Mouse (Mus musculus) cerebral cortex, adult 2 months (tissue): ENCODE measurements around the gene Gnmt.

ENCODE experiments used
- WGBS: fragments of 180-500 bp; shearing (Covaris S2); methylation state at CpG from one replicate; pipeline ENCODE4 v1.1.7; 2018; 5-methylcytosine and 5-hydroxymethylcytosine counted together

Gnmt gene

GRCm38 (mm10) chr17:46728904-46729318 lies at the start of gene Gnmt:
TSS of gene Gnmt (minus strand) at chr17:46729168.
- 24% methylated on average over 24 of the region's 24 CpGs for WGBS

- WGBS: 83% methylated on average over 3 of the region's 3 CpGs
These were observed 47.1 kb upstream of the Gnmt start for GRCm38 (mm10) chr17:46776087-46776486.

DNA sequence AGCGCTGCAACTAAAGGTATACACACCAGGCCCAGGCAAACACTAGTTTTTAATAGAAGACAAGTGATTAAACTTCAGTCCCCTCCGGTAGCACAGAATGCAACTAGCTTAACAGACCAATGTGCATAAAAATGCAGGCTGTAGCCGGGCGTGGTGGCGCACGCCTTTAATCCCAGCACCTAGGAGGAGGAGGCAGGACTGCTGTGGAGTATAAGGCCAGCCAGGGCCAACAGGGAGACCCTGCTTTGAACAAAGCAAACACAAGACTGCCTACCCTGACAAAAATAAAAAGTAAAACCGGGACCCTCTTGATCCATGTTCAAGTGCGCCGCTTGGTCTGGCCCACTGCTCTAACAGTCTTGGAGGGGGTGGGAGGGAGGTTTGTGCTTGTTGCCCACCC lies 46.1 kb upstream of the Gnmt start:
- WGBS: 94% methylated on average over 9 of the region's 9 CpGs

DNA sequence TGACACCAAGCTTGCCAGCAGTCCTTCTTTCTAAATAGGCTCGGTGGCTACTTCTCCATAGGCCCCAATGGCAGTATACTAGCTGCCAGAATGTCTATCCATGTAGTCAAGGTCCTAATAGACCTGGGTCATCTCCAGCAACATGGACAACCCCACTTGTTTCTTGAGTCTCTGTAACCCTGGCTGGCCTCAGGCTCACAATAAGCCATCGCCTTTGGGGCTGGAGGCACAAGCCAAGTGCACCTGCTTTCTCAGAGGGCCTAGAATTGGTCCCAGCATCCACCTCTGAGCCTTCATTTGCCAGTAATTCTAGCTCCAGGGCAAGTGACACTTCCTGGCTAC lies 45.1 kb upstream of the Gnmt start:
- WGBS: 37% methylated on average over 2 of the region's 2 CpGs

- 6% methylated on average over 19 of the region's 20 CpGs for WGBS
These were observed 44.5 kb upstream of the Gnmt start for GRCm38 (mm10) chr17:46773278-46774130.

GRCm38 (mm10) chr17:46772404-46773277 lies 43.7 kb upstream of the Gnmt start, which contains the start of gene 2310039H08Rik:
TSS of gene 2310039H08Rik (plus strand) at chr17:46772635.
- WGBS: under 1% methylated on average over 50 of the region's 50 CpGs

DNA sequence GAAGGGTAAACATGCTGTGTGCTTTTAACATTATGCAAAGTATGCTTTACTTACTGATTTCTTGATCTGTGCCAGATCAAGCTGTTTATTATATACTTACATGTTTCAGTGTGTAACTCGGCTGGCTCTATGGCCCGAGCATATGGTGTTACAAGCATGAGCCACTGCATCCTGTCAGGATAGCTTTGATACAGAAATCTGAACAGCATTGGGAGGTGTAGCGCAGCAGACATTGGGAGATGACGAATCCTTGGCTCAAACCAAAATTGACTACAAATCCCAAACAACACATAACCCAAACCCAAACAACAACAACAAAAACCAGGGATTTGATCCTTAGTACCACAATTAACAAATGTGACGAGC lies 43.1 kb upstream of the Gnmt start:
- WGBS: 2% methylated on average over 5 of the region's 5 CpGs

DNA sequence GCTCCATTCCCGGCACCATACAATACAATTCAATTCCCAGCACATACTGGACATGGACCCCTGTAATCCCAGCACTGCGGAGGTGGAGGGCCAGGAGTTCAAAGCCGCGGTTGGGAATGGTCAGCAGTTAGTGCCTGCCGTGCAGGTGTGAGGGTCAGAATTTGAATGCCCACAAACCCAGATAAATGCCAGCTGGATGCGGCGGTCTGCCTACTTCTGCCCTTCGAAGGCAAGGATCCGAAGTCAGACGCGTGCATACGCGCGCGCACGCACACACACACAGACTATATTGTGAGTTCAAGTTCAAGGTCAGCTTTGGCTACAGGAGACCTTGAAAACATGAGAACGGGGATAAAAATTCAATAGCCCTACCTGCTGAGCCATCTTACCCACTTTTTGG lies 42.6 kb upstream of the Gnmt start:
- 65% methylated on average over 17 of the region's 17 CpGs for WGBS

GRCm38 (mm10) chr17:46771025-46771424 lies 42.1 kb upstream of the Gnmt start:
- WGBS: 88% methylated on average over 4 of the region's 4 CpGs

- WGBS: 91% methylated on average over 11 of the region's 11 CpGs
These were observed 41.6 kb upstream of the Gnmt start for GRCm38 (mm10) chr17:46770546-46770945.

DNA sequence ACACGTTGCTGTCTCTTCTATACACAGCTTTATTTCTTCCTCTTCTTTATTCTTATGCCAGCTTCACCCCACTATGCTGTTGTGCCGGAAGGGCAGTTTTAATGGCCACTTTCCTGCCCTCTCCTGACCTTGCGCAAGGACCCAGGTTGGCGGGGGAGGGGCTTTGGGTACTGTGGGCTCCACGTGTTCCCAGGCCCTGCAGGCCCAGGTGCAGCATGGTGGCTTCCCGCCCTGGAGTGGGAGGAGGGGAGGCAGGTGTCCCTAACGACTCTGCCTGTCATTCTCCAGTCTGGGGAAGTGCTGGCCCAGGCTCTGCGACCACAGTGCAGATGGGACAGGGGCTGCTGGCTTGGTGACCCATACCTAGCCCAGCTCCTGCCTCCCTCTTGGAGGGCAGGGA lies 38.9 kb upstream of the Gnmt start:
- WGBS: 63% methylated on average over 8 of the region's 8 CpGs

GRCm38 (mm10) chr17:46764916-46765315 lies 35.9 kb upstream of the Gnmt start:
- WGBS: 39% methylated on average over 9 of the region's 9 CpGs

- WGBS: 72% methylated on average over 2 of the region's 2 CpGs
These were observed 34.6 kb upstream of the Gnmt start, which contains the start of gene Ptcra for GRCm38 (mm10) chr17:46763544-46763943. TSS of gene Ptcra (minus strand) at chr17:46763712.

DNA sequence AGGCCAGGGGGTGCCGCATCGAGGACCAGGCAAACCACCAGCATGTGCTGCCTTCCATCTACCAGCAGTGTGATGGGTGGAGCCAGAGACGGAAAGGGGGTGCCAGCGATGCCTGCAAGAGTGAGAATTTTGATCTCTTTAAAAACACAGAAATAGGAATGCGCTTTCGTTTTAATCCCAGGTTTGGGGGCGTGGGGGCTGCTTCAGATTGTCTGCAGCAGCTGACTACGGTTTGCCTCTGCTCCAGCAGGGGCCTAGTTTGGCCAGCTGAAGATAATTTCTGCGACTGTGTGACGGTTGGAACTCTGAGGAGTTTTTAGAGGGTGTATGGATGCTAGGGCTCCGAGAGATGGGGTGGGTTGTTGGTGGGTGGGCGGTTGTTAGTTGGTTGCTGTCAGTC lies 29.8 kb upstream of the Gnmt start:
- WGBS: 55% methylated on average over 12 of the region's 12 CpGs

DNA sequence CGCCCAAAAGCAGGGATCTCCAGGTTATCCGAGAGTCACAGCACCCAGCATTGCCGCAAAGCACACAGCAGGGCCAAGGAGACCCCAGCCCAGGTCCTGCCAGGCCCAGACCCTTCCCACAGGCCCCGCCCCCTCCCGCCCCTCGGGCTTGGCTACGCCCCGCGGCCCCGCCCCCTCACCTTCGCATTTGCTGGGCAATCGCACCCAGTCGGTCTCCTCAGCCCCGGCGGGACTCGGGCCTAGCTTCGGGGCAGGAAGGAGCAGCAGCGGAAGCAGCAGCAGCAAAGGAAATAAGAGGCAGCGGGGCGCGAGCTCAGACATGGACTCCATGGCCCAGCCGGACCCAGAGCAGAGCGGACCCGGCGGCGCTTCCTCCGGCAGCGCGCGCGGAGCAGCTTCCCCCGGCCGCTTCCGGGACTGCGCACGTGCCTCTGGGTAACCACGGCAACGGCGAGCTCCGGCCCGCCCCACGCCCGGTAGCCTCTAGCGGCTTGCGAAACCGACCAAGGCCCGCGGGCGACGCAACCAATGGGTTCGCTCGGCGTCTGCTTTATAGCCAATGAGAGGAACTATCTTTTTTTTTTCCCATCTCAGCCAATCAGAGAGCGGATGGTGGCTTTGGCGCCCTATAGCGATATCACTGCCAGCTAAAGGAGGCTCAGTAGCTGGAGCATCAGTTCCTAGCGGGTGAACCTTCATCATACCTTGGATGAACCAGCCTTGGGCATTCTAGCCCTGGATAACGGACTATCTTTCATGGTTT lies 23.0 kb upstream of the Gnmt start, which contains the start of gene Cnpy3:
Cnpy3 (minus strand) TSS at position 421 of the 763 bp plus-strand sequence.
- WGBS: under 1% methylated on average over 57 of the region's 58 CpGs

- 21% methylated on average over 16 of the region's 16 CpGs for WGBS
These were observed 22.3 kb upstream of the Gnmt start for GRCm38 (mm10) chr17:46751056-46751793.

GRCm38 (mm10) chr17:46750580-46750979 lies 21.6 kb upstream of the Gnmt start:
- 88% methylated on average over 4 of the region's 4 CpGs for WGBS

- WGBS: 76% methylated on average over 5 of the region's 5 CpGs
These were observed 20.3 kb upstream of the Gnmt start for GRCm38 (mm10) chr17:46749282-46749681.

- WGBS: 89% methylated on average over 2 of the region's 2 CpGs
These were observed 18.8 kb upstream of the Gnmt start for GRCm38 (mm10) chr17:46747806-46748205.

- 73% methylated on average over 8 of the region's 8 CpGs for WGBS
These were observed 18.3 kb upstream of the Gnmt start for GRCm38 (mm10) chr17:46747234-46747633.

- 78% methylated on average over 2 of the region's 2 CpGs for WGBS
These were observed 16.5 kb upstream of the Gnmt start for GRCm38 (mm10) chr17:46745506-46745905.
